Mouse (Mus musculus): Measurements from ENCODE around the gene Wbp2nl. TPM values are rescaled to one million over a fixed set of nuclear protein-coding genes. Genes with fewer than 3 reads are reported as not detected.
"Not testable (repeated sequence)": the region's sequence is repeated elsewhere in the genome, so short reads cannot be mapped to it uniquely, and the experiment has no call there.

The Wbp2nl gene
- polyA plus RNA-seq, 1 experiment = 0.19 TPM

GRCm38 (mm10) chr15:82353078-82353744 is 54.5 kb downstream of the Wbp2nl start:
- TF ChIP-seq CTCF (IDR thresholded peaks at IDR 0.05; ENCODE audit: borderline replicate concordance, extremely low read depth, insufficient read depth, insufficient read length) (no peak), POLR2A (IDR thresholded peaks at IDR 0.05; ENCODE audit: borderline replicate concordance, extremely low read depth, insufficient read depth, insufficient read length, poor library complexity, severe bottlenecking) (no peak)
- DNase-seq (ENCODE audit: low read depth) = peak; percentile 25

- DNase-seq (ENCODE audit: low read depth) = no peak
- no peak for TF ChIP-seq CTCF (IDR thresholded peaks at IDR 0.05; ENCODE audit: borderline replicate concordance, extremely low read depth, insufficient read depth, insufficient read length)
- TF ChIP-seq POLR2A (IDR thresholded peaks at IDR 0.05; ENCODE audit: borderline replicate concordance, extremely low read depth, insufficient read depth, insufficient read length, poor library complexity, severe bottlenecking) = no peak
Measured at GRCm38 (mm10) chr15:82353745-82354113, 55.0 kb downstream of the Wbp2nl start.

GRCm38 (mm10) chr15:82354126-82354945 is 55.6 kb downstream of the Wbp2nl start, which contains the start of gene Ndufa6:
Gene Ndufa6, minus strand, starts transcription at chr15:82354322.
- DNase-seq (ENCODE audit: low read depth) = peak; percentile 100
- TF ChIP-seq CTCF (IDR thresholded peaks at IDR 0.05; ENCODE audit: borderline replicate concordance, extremely low read depth, insufficient read depth, insufficient read length) = peak; percentile 94
- peak; percentile 98 for TF ChIP-seq POLR2A (IDR thresholded peaks at IDR 0.05; ENCODE audit: borderline replicate concordance, extremely low read depth, insufficient read depth, insufficient read length, poor library complexity, severe bottlenecking)

GRCm38 (mm10) chr15:82358431-82359260 is 59.9 kb downstream of the Wbp2nl start:
- no peak for TF ChIP-seq CTCF (IDR thresholded peaks at IDR 0.05; ENCODE audit: borderline replicate concordance, extremely low read depth, insufficient read depth, insufficient read length)
- no peak for TF ChIP-seq POLR2A (IDR thresholded peaks at IDR 0.05; ENCODE audit: borderline replicate concordance, extremely low read depth, insufficient read depth, insufficient read length, poor library complexity, severe bottlenecking)
- DNase-seq (ENCODE audit: low read depth) = no peak

- DNase-seq (ENCODE audit: low read depth) = peak; percentile 37
- TF ChIP-seq POLR2A (IDR thresholded peaks at IDR 0.05; ENCODE audit: borderline replicate concordance, extremely low read depth, insufficient read depth, insufficient read length, poor library complexity, severe bottlenecking) (no peak), CTCF (IDR thresholded peaks at IDR 0.05; ENCODE audit: borderline replicate concordance, extremely low read depth, insufficient read depth, insufficient read length) (peak; percentile 29; the same call in 1 of the 2 replicates)
Measured at GRCm38 (mm10) chr15:82361459-82362018, 62.8 kb downstream of the Wbp2nl start.

- TF ChIP-seq CTCF (IDR thresholded peaks at IDR 0.05; ENCODE audit: borderline replicate concordance, extremely low read depth, insufficient read depth, insufficient read length) (no peak), POLR2A (IDR thresholded peaks at IDR 0.05; ENCODE audit: borderline replicate concordance, extremely low read depth, insufficient read depth, insufficient read length, poor library complexity, severe bottlenecking) (no peak)
- no peak for DNase-seq (ENCODE audit: low read depth)
Measured at GRCm38 (mm10) chr15:82362234-82362633, 63.5 kb downstream of the Wbp2nl start.

- not testable (repeated sequence) for DNase-seq (ENCODE audit: low read depth)
Measured at GRCm38 (mm10) chr15:82363801-82364200, 65.0 kb downstream of the Wbp2nl start.

Other genes with a start within 250 kb of the Wbp2nl start
- 0.01 TPM in 1 of 2 replicates, not detected in the other for gene 4930407I10Rik, start 239.8 kb upstream of the Wbp2nl start, polyA plus RNA-seq (2012; rRNA removed)
- 0.07 and 0.10 TPM in 2 replicates for gene Mei1, start 229.0 kb upstream of the Wbp2nl start, polyA plus RNA-seq (2012; rRNA removed)
- gene Ccdc134, start 171.0 kb upstream of the Wbp2nl start, polyA plus RNA-seq (2012; rRNA removed) = 15.2 and 22.5 TPM in 2 replicates
- gene Srebf2, start 151.8 kb upstream of the Wbp2nl start, polyA plus RNA-seq (2012; rRNA removed) = 196 and 230 TPM in 2 replicates
- gene Shisa8, start 86.1 kb upstream of the Wbp2nl start, polyA plus RNA-seq (2012; rRNA removed) = 1.8 and 3.2 TPM in 2 replicates
- 0.26 and 0.30 TPM in 2 replicates for gene Tnfrsf13c, start 74.6 kb upstream of the Wbp2nl start, polyA plus RNA-seq (2012; rRNA removed)
- 16.5 and 26.2 TPM in 2 replicates for gene Cenpm, start 54.2 kb upstream of the Wbp2nl start, polyA plus RNA-seq (2012; rRNA removed)
- gene 1500009C09Rik, start 46.6 kb upstream of the Wbp2nl start, polyA plus RNA-seq (2012; rRNA removed) = 67.2 and 71.3 TPM in 2 replicates
- 426 and 484 TPM in 2 replicates for gene Sept3, start 24.1 kb upstream of the Wbp2nl start, polyA plus RNA-seq (2012; rRNA removed)
- gene Naga, start 40.0 kb downstream of the Wbp2nl start, polyA plus RNA-seq (2012; rRNA removed) = 46.0 and 46.4 TPM in 2 replicates
- gene Pheta2, start 40.0 kb downstream of the Wbp2nl start, polyA plus RNA-seq (2012; rRNA removed) = 1.3 and 1.9 TPM in 2 replicates
- gene Smdt1, start 40.0 kb downstream of the Wbp2nl start, polyA plus RNA-seq (2012; rRNA removed) = 231 and 270 TPM in 2 replicates
- gene Ndufa6, start 55.4 kb downstream of the Wbp2nl start, polyA plus RNA-seq (2012; rRNA removed) = 298 and 375 TPM in 2 replicates
- 5.4 and 5.8 TPM in 2 replicates for gene Cyp2d22, start 81.3 kb downstream of the Wbp2nl start, polyA plus RNA-seq (2012; rRNA removed)
- gene Cyp2d11, start 95.1 kb downstream of the Wbp2nl start, polyA plus RNA-seq (2012; rRNA removed) = not detected in 2 replicates
- not detected in 2 replicates for gene Cyp2d10, start 108.2 kb downstream of the Wbp2nl start, polyA plus RNA-seq (2012; rRNA removed)
- not detected in 2 replicates for gene Cyp2d9, start 134.5 kb downstream of the Wbp2nl start, polyA plus RNA-seq (2012; rRNA removed)